15 mouse cellular contexts compared by ENCODE assay signal in the genomic region with DNA sequence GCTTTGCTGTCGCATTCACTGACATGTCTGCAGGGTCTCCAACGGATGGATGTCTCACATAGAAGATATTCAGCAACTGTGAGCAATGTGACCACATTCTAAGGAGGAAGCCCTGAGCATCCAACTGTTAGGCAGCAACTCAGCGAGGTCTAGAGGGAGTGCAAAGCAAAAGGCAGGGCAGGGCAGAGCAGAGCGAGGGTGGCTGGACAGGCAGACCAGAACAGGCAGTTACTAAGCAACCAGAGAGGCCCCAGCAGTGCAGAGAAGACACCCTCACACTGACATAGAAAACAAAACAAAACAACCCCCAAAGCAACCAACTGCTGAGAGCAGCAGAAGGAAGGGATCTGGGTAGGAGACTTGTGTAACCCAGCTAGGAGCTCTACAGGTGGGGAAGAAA.
DNase-seq lines count a peak whose midpoint lies in the region; ATAC-seq and TF ChIP-seq lines count a peak whose summit lies in the region.
"Had no signal": no experiment of that assay in that cellular context is flagged by ENCODE, and none has a peak within 500 bp of the region (broad histone marks: within the 10 kb centered on the region; RNA-seq: fewer than 3 reads in every experiment).

No protein-coding gene starts in this region.

- no peak for TF ChIP-seq CTCF in olfactory bulb, adult 2 months (IDR thresholded peaks at IDR 0.05; ENCODE audit: insufficient read depth, low read depth, low read length)

- H3K27ac ChIP-seq in liver, embryonic 16.5 days (ENCODE audit: low read length), result no peak overlapping the region
- H3K27ac ChIP-seq in liver, embryonic 11.5 days (ENCODE audit: low read depth, low read length), result no peak overlapping the region
- H3K27ac ChIP-seq in hindbrain, embryonic 12.5 days, result 0 out of 2 replicates have a peak overlapping the region, but pooled peaks have one; percentile 1
- H3K27ac ChIP-seq in olfactory bulb, adult 2 months (ENCODE audit: insufficient read depth, low read depth, low read length), result peak overlapping the region; percentile 29; the same call in 1 of the 2 replicates
- no peak overlapping the region for H3K27ac ChIP-seq in intestine, embryonic 16.5 days (ENCODE audit: low read length)
- H3K27ac ChIP-seq: embryonic facial prominence, embryonic 13.5 days; left cerebral cortex, adult 2 months; liver, embryonic 13.5 days; macrophage; neural tube, embryonic 12.5 days had no signal

- H3K4me3 ChIP-seq in liver, embryonic 16.5 days (ENCODE audit: low read depth, low read length), result no peak overlapping the region
- no peak overlapping the region for H3K4me3 ChIP-seq in liver, embryonic 11.5 days (ENCODE audit: low read depth, low read length)
- no peak overlapping the region for H3K4me3 ChIP-seq in hindbrain, embryonic 12.5 days
- H3K4me3 ChIP-seq in olfactory bulb, adult 2 months (ENCODE audit: insufficient read depth, low read depth, low read length), result no peak overlapping the region
- no peak overlapping the region for H3K4me3 ChIP-seq in intestine, embryonic 16.5 days (ENCODE audit: low read length)
- H3K4me3 ChIP-seq: embryonic facial prominence, embryonic 13.5 days; left cerebral cortex, adult 2 months; liver, embryonic 13.5 days; neural tube, embryonic 12.5 days had no signal

- WGBS in liver, embryonic 16.5 days (ENCODE audit: insufficient replicate concordance), result 50% methylated on average over 4 of the region's 4 CpGs
- 66% methylated on average over 4 of the region's 4 CpGs for WGBS in liver, embryonic 11.5 days
- 27% methylated on average over 4 of the region's 4 CpGs for WGBS in hindbrain, embryonic 12.5 days
- WGBS in olfactory bulb, adult 2 months, result 37% methylated on average over 4 of the region's 4 CpGs
- WGBS in intestine, embryonic 16.5 days, result 52% methylated on average over 4 of the region's 4 CpGs

- H3K9ac ChIP-seq in liver, embryonic 16.5 days (ENCODE audit: low read depth, low read length), result no peak overlapping the region
- no peak overlapping the region for H3K9ac ChIP-seq in liver, embryonic 11.5 days (ENCODE audit: low read depth, low read length)
- H3K9ac ChIP-seq in hindbrain, embryonic 12.5 days, result no peak overlapping the region
- H3K9ac ChIP-seq in intestine, embryonic 16.5 days (ENCODE audit: low read depth, low read length), result no peak overlapping the region
- H3K9ac ChIP-seq: embryonic facial prominence, embryonic 13.5 days; liver, embryonic 13.5 days; neural tube, embryonic 12.5 days had no signal

- DNase-seq in cerebellum, postnatal 4 days (ENCODE audit: low spot score in 2 of 2), result no peak
- DNase-seq in liver, embryonic 11.5 days (ENCODE audit: low spot score), result no peak
- no peak for DNase-seq in gastrocnemius, postnatal 14 days
- DNase-seq: cerebellum, adult 11-12 months; kidney, adult 8-10 months; liver, embryonic 13.5 days had no signal

- H3K4me2 ChIP-seq in liver, embryonic 16.5 days (ENCODE audit: low read depth, low read length), result no peak overlapping the region
- no peak overlapping the region for H3K4me2 ChIP-seq in liver, embryonic 11.5 days
- no peak overlapping the region for H3K4me2 ChIP-seq in hindbrain, embryonic 12.5 days (replicated peaks)
- H3K4me2 ChIP-seq in intestine, embryonic 16.5 days (ENCODE audit: low read depth, low read length), result no peak overlapping the region
- H3K4me2 ChIP-seq: embryonic facial prominence, embryonic 13.5 days; liver, embryonic 13.5 days; neural tube, embryonic 12.5 days had no signal

- ATAC-seq in cerebellum, adult (ENCODE audit: insufficient number of reproducible peaks, low FRiP score, low TSS enrichment), result peak; percentile 61; the same call in 1 of the 2 replicates
- 0 out of 2 replicates have a peak, but pooled peaks have one; percentile 9 for ATAC-seq in liver, embryonic 16.5 days (ENCODE audit: low read depth)
- ATAC-seq in liver, embryonic 11.5 days (replicated peaks; ENCODE audit: low FRiP score), result no peak
- peak; percentile 48; the same call in 1 of the 2 replicates for ATAC-seq in hindbrain, embryonic 12.5 days (ENCODE audit: low FRiP score)
- no peak for ATAC-seq in intestine, embryonic 16.5 days

- H3K36me3 ChIP-seq in liver, embryonic 16.5 days (ENCODE audit: control insufficient read depth, insufficient read depth), result no peaks in the 10 kb centered on the region
- H3K36me3 ChIP-seq in liver, embryonic 11.5 days (ENCODE audit: control insufficient read depth, insufficient read depth, low read length), result no peaks in the 10 kb centered on the region
- peaks cover 7% of the 10 kb centered on the region; the same call in 1 of the 2 replicates for H3K36me3 ChIP-seq in hindbrain, embryonic 12.5 days
- H3K36me3 ChIP-seq in intestine, embryonic 16.5 days (ENCODE audit: control insufficient read depth, insufficient read depth, low read length), result no peaks in the 10 kb centered on the region
- H3K36me3 ChIP-seq: liver, embryonic 13.5 days; neural tube, embryonic 12.5 days had no signal

- H3K27me3 ChIP-seq in liver, embryonic 16.5 days (ENCODE audit: control insufficient read depth, insufficient read depth, low read depth, low read length), result no peaks in the 10 kb centered on the region
- no peaks in the 10 kb centered on the region for H3K27me3 ChIP-seq in liver, embryonic 11.5 days (replicated peaks; ENCODE audit: control insufficient read depth, insufficient read depth, low read length)
- no peaks in the 10 kb centered on the region for H3K27me3 ChIP-seq in hindbrain, embryonic 12.5 days
- H3K27me3 ChIP-seq in intestine, embryonic 16.5 days (replicated peaks; ENCODE audit: control insufficient read depth, insufficient read depth, low read length), result no peaks in the 10 kb centered on the region
- H3K27me3 ChIP-seq: embryonic facial prominence, embryonic 13.5 days; liver, embryonic 13.5 days; neural tube, embryonic 12.5 days had no signal

- intact Hi-C loops in gastrocnemius, postnatal 14 days (cut with DNase I; ENCODE audit: low total_unique reads), result no loop called here

- H3K9me3 ChIP-seq in liver, embryonic 16.5 days (replicated peaks; ENCODE audit: control insufficient read depth, low read length), result no peaks in the 10 kb centered on the region
- no peaks in the 10 kb centered on the region for H3K9me3 ChIP-seq in liver, embryonic 11.5 days (ENCODE audit: control insufficient read depth, low read length)
- H3K9me3 ChIP-seq in hindbrain, embryonic 12.5 days (replicated peaks), result no peaks in the 10 kb centered on the region
- H3K9me3 ChIP-seq in intestine, embryonic 16.5 days (ENCODE audit: control insufficient read depth, low read length), result no peaks in the 10 kb centered on the region
- H3K9me3 ChIP-seq: embryonic facial prominence, embryonic 13.5 days; liver, embryonic 13.5 days; neural tube, embryonic 12.5 days had no signal

- no peak for TF ChIP-seq POLR2A in olfactory bulb, adult 2 months (IDR thresholded peaks at IDR 0.05; ENCODE audit: insufficient read depth, low read depth, low read length)

- H3K4me1 ChIP-seq in liver, embryonic 16.5 days (ENCODE audit: control insufficient read depth, low read depth, low read length), result no peaks in the 10 kb centered on the region
- no peaks in the 10 kb centered on the region for H3K4me1 ChIP-seq in liver, embryonic 11.5 days (replicated peaks; ENCODE audit: control insufficient read depth, insufficient read depth, low read length)
- H3K4me1 ChIP-seq in hindbrain, embryonic 12.5 days, result peaks cover 21% of the 10 kb centered on the region
- H3K4me1 ChIP-seq in olfactory bulb, adult 2 months (ENCODE audit: control insufficient read depth, insufficient read depth, low read length), result peaks cover 7% of the 10 kb centered on the region
- H3K4me1 ChIP-seq in intestine, embryonic 16.5 days (ENCODE audit: control insufficient read depth, insufficient read depth, low read length), result no peaks in the 10 kb centered on the region
- H3K4me1 ChIP-seq: liver, embryonic 13.5 days had no signal

Comparison
In these comparisons a context has a peak if more than half of its experiments do, and no peak if none do; other contexts are left out.
1. ATAC-seq: peak in cerebellum, adult (single experiment), liver, embryonic 16.5 days (single experiment) and hindbrain, embryonic 12.5 days (single experiment); none in liver, embryonic 11.5 days (single experiment) and intestine, embryonic 16.5 days (single experiment).
2. H3K27ac ChIP-seq: peak in hindbrain, embryonic 12.5 days (single experiment) and olfactory bulb, adult 2 months (single experiment); none in liver, embryonic 16.5 days (single experiment), liver, embryonic 11.5 days (single experiment) and intestine, embryonic 16.5 days (single experiment).